9 mouse cellular contexts compared by ENCODE assay signal in genomic region chr4:40781797-40782495, GRCm38 (mm10). TPM values are rescaled to one million over a fixed set of nuclear protein-coding genes. Genes with fewer than 3 reads are reported as not detected.
A peak's percentile ranks its signal among the peaks of the same experiment; 100 is the strongest.
DNase-seq lines count a peak whose midpoint lies in the region; ATAC-seq and TF ChIP-seq lines count a peak whose summit lies in the region.
"Had no signal": no experiment of that assay in that cellular context is flagged by ENCODE, and none has a peak within 500 bp of the region (broad histone marks: within the 10 kb centered on the region; RNA-seq: fewer than 3 reads in every experiment).

No protein-coding gene starts in this region.

- H3K36me3 ChIP-seq in kidney, embryonic 16.5 days (ENCODE audit: insufficient read depth, low read length) = no peaks in the 10 kb centered on the region
- H3K36me3 ChIP-seq in ES-E14 (ENCODE audit: control insufficient read depth, insufficient read depth, low read length, poor library complexity, severe bottlenecking) = no peaks in the 10 kb centered on the region
- no peaks in the 10 kb centered on the region for H3K36me3 ChIP-seq in myocyte (ENCODE audit: control insufficient read depth, insufficient read depth)

- no peak for ATAC-seq in kidney, embryonic 16.5 days (ENCODE audit: low FRiP score, low TSS enrichment)
- peak; percentile 59 for ATAC-seq in granulocyte monocyte progenitor cell, adult 5-6 weeks (replicated peaks; ENCODE audit: poor library complexity, severe bottlenecking)

- 0 out of 2 replicates have a peak overlapping the region, but pooled peaks have one; percentile 29 for H3K27ac ChIP-seq in kidney, embryonic 16.5 days (ENCODE audit: low read length)
- H3K27ac ChIP-seq in ES-E14 (ENCODE audit: insufficient read depth, low read depth, low read length, poor library complexity, severe bottlenecking) = peak overlapping the region; percentile 81; the same call in 1 of the 2 replicates

- no peak for TF ChIP-seq POLR2A in myocyte (IDR thresholded peaks at IDR 0.05; ENCODE audit: insufficient read length, low read depth)

- WGBS in kidney, embryonic 16.5 days = 21% methylated on average over 8 of the region's 8 CpGs

- no peak overlapping the region for H3ac ChIP-seq in myocyte (ENCODE audit: control insufficient read depth, insufficient read length)

- no peak overlapping the region for H3K4me2 ChIP-seq in kidney, embryonic 16.5 days (replicated peaks; ENCODE audit: low read depth, low read length)
- peak overlapping the region; percentile 72 for H3K4me2 ChIP-seq in myocyte (ENCODE audit: low read depth)

- H3K9ac ChIP-seq in kidney, embryonic 16.5 days (replicated peaks; ENCODE audit: low read length) = no peak overlapping the region; the same call in 1 of the 2 replicates
- peak overlapping the region; percentile 49; the same call in 1 of the 2 replicates for H3K9ac ChIP-seq in ES-E14 (ENCODE audit: insufficient read depth, low read depth, low read length, poor library complexity, severe bottlenecking)

- no peaks in the 10 kb centered on the region for H3K27me3 ChIP-seq in kidney, embryonic 16.5 days (ENCODE audit: insufficient read depth, low read length)
- H3K27me3 ChIP-seq in myocyte (ENCODE audit: control insufficient read depth, insufficient read depth, insufficient read length) = no peaks in the 10 kb centered on the region

- DNase-seq in kidney, adult 8-10 months = no peak
- no peak for DNase-seq in ES-E14 (ENCODE audit: low read depth, low spot score)
- no peak for DNase-seq in layer of hippocampus, postnatal 25 days (ENCODE audit: extremely low spot score in 1 of 2, low spot score in 1 of 2)
- DNase-seq in frontal cortex, adult 2 months (ENCODE audit: extremely low spot score in 1 of 2, low spot score in 1 of 2) = no peak
- no peak for DNase-seq in kidney, postnatal 25 days
- DNase-seq: adrenal gland, postnatal 10 days had no signal

- H3K79me2 ChIP-seq in myocyte (ENCODE audit: control insufficient read depth, insufficient read depth) = no peaks in the 10 kb centered on the region

- peaks cover 29% of the 10 kb centered on the region for H3K4me1 ChIP-seq in kidney, embryonic 16.5 days (ENCODE audit: insufficient read depth, low read length)
- peaks cover 6 to 26% of the 10 kb centered on the region in 2 experiments for H3K4me1 ChIP-seq in ES-E14 (ENCODE audit: control insufficient read depth in 2 of 2, insufficient read depth in 2 of 2, low read length in 2 of 2, poor library complexity in 1 of 2)

- in situ Hi-C loops in ES-E14 (cut with MboI; ENCODE audit: low sequenced_read_pairs in 2 of 2, unreplicated experiment in 2 of 2) = no loop called here

- H3K4me3 ChIP-seq in kidney, embryonic 16.5 days (ENCODE audit: low read length) = no peak overlapping the region
- H3K4me3 ChIP-seq in ES-E14 (ENCODE audit: insufficient read depth in 1 of 2, low read depth in 1 of 2, low read length in 2 of 2, poor library complexity in 1 of 2, severe bottlenecking in 1 of 2) = no peak overlapping the region
- H3K4me3 ChIP-seq in myocyte = no peak overlapping the region

- H3K9me3 ChIP-seq in kidney, embryonic 16.5 days (ENCODE audit: low read length) = no peaks in the 10 kb centered on the region
- no peaks in the 10 kb centered on the region for H3K9me3 ChIP-seq in ES-E14 (ENCODE audit: control insufficient read depth, insufficient read depth, low read depth, low read length)

TF ChIP-seq in ES-E14, 5 proteins besides CTCF, POLR2A, EP300 and RAD21:
- TF ChIP-seq ZC3H11A (IDR thresholded peaks at IDR 0.05; ENCODE audit: borderline replicate concordance, low read depth, low read length) (no peak), CHD2 (IDR thresholded peaks at IDR 0.05; ENCODE audit: low read depth, low read length) (no peak), ZNF384 (IDR thresholded peaks at IDR 0.05; ENCODE audit: low read depth, low read length) (no peak), HCFC1 (IDR thresholded peaks at IDR 0.05; ENCODE audit: borderline replicate concordance, insufficient read depth, low read length) (no peak), MAFK (IDR thresholded peaks at IDR 0.05; ENCODE audit: insufficient read depth, low read depth, low read length) (no peak)

TF ChIP-seq in myocyte, 11 proteins besides CTCF, POLR2A, EP300 and RAD21:
- TF ChIP-seq MAX (IDR thresholded peaks at IDR 0.05; ENCODE audit: low read depth) (peak; percentile 52), MYOG (IDR thresholded peaks at IDR 0.05; ENCODE audit: control insufficient read depth in 1 of 3, insufficient read depth in 1 of 3, insufficient read length in 2 of 3, low read depth in 2 of 3) (no peak), CEBPB (IDR thresholded peaks at IDR 0.05; ENCODE audit: insufficient read depth, poor library complexity, severe bottlenecking) (0 out of 2 replicates have a peak, but pooled peaks have one; percentile 53), USF1 (IDR thresholded peaks at IDR 0.05; ENCODE audit: low read depth) (peak; percentile 85)

RNA-seq across cellular contexts. Expression of gene Smu1, which starts 24.2 kb away (rescaled TPM):
- polyA plus RNA-seq in kidney, embryonic 16.5 days (2015; fragmentation: Nextera tagmentation; extraction: Ambion mirVana) = 170 and 176 TPM in 2 replicates
- total RNA-seq in ES-E14 (2012; rRNA removed) = 106 and 125 TPM in 2 replicates
- total RNA-seq in granulocyte monocyte progenitor cell, adult 5-6 weeks (2014; fragmentation: Nextera tagmentation) = 79.7 and 86.6 TPM in 2 replicates
- 136 and 154 TPM in 2 replicates for total RNA-seq in granulocyte monocyte progenitor cell, adult 5-6 weeks (2017)
- polyA plus RNA-seq in myocyte (2012; fragmentation: generic; extraction: Trizol) = 67.5 TPM
- 10 to 100 TPM; 45.3 to 52.6 TPM for total RNA-seq in layer of hippocampus, postnatal 25 days (2021)
- polyA plus RNA-seq in frontal cortex, adult 2 months (2012; rRNA removed) = 49.0 and 54.8 TPM in 2 replicates

RNA-seq across cellular contexts. Expression of gene Dnaja1, which starts 60.0 kb away (rescaled TPM):
- 469 and 481 TPM in 2 replicates for polyA plus RNA-seq in kidney, embryonic 16.5 days (2015; fragmentation: Nextera tagmentation; extraction: Ambion mirVana)
- total RNA-seq in ES-E14 (2012; rRNA removed) = 92.8 and 139 TPM in 2 replicates
- 127 and 128 TPM in 2 replicates for total RNA-seq in granulocyte monocyte progenitor cell, adult 5-6 weeks (2014; fragmentation: Nextera tagmentation)
- total RNA-seq in granulocyte monocyte progenitor cell, adult 5-6 weeks (2017) = 338 and 392 TPM in 2 replicates
- polyA plus RNA-seq in myocyte (2012; fragmentation: generic; extraction: Trizol) = 68.3 TPM
- total RNA-seq in layer of hippocampus, postnatal 25 days (2021) = 100 to 1,000 TPM; 314 to 349 TPM
- 116 and 127 TPM in 2 replicates for polyA plus RNA-seq in frontal cortex, adult 2 months (2012; rRNA removed)
